Mouse (Mus musculus) monocyte, adult 2 months (primary cell): Measurements from ENCODE around the gene Rassf3.

Experiments used
- DNase-seq, 2 experiments: peaks; one replicate each; pipeline ENCODE4 v3.0.0; 2022; ENCODE audit warnings: low spot score in 2 of 2, low read depth in 1 of 2

Rassf3 gene

DNA sequence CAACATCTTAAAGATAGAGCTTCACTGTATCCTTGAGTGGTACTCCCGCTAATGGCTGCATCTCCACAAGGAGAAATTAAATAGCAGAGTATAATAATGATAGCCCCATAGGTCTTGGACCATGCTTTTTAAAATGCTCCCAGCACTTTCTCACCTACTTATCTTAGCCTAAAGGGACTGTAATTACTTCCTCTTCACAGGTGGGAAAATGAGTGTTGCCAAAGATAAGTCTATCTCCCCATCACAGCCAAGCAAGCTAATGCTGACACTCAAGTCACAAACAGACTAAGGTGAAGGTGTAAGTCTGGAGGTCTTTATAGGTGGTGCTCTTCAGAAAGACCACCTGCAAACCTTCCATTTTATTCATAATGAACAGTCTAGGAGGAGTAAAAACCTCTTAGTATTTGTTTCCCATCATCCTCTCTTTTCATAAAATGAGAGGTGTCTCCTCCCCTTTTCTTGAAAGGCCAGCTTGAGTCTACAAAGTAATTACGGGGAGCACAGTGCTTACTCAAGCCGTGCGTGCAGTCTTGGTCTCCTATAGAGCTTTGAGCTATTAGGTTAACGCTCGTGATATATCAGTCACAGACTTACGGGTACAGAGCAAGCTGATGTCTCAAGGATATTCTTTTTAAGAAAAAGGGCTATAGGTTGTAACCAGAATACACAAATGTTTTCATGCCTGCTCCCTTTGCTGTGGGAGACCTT is 16.6 kb upstream of the Rassf3 start:
- DNase-seq, result no peak

DNA sequence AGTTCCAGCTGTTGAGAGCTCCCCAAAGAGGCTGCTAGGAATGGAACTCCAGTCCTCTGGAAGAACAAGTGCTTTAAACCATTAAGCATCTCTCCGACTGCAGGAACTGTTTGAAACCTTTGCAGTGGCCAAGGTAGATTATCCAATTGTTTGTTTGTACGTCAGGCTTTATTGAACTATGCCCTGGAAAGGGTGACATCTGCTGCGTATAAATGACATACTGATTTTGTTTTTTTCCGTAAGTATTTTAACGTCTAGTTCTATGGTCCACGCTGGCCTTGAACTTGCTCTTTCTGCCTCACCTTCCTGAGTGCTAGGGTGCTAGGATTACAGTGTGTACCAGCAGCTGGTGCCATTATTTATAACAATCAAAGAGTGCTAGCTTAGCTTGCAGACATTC is 13.8 kb upstream of the Rassf3 start:
- no peak for DNase-seq

DNA sequence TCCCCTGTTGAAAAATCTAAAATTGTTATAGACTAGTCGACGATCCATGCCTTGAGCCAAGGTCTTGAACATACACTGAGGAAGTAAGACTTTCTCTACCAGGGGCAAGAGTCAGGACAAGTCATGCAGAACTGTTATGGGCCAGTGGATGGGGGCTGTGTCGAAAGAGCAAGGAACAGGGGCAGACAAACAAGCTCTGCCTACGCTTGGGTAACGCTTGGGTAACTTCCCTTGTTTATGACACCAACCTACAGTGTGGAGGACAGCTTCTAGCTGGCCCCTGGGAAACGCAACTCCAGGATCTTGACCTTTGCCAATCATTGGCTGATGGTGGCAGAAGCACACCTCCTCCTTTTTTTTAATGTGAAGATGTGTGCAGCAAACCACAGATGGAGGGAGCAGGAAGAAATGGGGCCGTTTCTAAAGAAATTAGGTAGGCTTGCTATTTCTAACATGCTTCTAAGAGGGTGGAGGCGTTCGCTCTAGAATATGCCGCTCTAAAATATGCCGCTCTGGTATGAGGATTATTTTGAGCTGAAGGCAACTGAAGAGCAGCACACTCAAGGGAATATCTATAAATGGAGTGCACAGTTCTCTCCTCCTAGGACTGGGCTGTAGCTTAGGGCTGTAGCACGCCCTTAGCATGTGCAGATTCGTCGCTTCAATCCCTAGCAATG is 12.6 kb upstream of the Rassf3 start:
- peak; percentile 77 to 86 for DNase-seq

DNA sequence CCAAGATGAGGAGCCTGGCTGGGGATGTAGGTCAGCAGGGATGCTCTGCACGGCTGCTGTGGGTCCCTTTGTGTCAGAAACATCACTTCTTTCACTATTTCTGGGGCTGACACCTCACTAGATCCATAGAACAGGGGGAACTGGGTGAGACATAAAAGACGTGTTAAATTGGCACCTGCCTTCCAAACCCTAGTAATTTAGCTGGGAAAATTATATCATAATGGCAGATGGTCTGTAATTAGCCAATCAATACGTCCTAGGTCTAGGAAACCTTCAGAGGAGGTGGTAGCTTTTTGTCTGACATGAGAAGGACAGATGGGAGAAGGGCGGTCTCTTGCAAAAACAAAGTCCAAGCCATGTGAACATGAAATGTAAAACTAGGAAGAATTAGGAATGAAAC is 11.6 kb upstream of the Rassf3 start:
- DNase-seq, result no peak

DNA sequence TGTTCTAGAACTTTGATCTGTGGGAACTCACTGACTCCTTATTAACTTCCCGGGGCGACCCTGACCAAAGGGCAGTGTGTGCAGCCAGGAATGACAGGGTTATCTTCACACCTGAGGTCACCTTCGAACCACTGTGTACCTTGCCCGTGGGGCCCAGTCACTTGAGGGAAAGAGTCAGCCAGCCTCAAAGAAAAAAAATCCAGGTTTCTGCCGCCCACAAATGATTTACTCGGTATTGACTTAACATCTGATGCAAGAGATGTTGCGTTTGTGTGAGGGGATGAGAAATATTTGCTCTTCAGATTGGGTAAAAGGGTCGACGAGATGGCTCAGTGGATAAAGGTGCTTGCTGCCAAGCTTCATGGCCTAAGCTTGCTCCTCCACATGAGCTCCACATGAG is 10.2 kb upstream of the Rassf3 start:
- DNase-seq, result no peak

DNA sequence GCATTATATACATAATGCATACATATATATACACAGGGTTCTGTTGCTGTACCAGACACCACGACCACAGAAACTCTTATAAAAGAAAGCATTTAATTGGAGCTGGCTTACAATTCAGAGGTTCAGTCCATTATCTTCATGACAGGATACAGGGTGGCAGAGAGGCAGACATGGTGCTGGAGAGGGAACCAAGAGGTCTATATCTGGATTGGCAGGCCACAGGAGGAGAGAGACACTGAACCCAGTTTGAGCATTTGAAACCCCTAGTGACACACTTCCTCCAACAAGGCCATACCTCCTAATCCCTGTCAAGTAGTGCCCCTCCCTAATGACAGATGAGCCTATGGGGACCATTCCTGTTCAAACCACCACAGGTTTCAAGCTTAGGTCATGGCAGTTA is 7.2 kb upstream of the Rassf3 start:
- DNase-seq, result no peak

DNA sequence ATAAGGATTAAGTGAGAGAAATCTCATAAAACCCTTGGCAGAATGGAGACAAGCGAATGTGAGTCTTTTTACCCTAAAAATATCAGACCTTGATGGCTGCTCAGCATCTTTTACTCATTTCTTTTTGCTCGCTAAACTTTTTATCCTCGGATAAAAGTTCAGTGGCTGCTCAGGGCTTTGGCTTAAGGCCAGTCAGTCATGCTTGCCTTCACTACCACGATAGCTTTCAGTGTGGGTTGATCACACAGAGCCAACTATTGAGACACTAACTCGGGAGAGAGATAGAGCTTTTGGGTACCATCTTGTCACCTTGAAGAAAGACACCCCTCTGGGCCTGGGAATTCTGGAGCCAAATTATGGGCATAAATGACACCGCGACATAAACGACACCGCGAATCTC is 5.0 kb upstream of the Rassf3 start:
- no peak for DNase-seq

DNA sequence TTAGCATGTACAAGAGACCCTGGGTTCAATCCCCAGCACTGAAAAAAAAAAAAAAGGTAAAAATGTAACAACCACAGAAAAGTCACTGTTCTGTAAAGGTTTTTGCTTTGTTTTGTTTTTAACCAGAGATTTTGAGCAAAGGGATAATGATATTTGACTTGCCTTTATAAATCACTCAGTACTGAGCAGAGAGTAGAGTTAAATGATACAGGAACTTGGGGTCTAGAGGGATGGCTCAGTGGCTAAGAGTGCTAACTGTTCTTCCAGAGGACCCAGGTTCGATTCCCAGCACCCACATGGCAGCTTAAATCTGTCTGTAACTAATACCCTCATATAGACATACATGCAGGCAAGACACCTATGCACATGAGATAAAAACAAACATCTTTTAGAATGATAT is 3.8 kb upstream of the Rassf3 start:
- no peak for DNase-seq

DNA sequence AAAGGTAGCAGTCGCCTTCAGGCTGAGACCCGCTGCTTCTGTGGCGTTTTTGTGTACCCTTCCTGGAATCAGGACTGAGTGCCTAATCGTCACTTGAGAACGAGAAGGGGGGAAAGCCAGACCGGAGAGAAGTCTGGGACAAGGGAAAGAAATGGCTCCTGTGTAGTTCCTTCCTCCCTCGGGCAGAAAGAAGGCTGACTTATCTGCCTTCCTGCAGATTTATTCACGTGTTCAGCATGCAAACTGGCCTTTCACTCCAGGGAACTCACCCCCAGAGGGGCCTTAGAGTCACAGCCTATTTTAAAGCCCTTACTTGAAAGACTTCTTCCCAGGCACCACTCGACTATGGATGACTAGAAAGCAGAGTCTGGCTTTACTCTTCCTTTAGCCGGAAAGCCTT is 1.3 kb upstream of the Rassf3 start:
- DNase-seq, result no peak

DNA sequence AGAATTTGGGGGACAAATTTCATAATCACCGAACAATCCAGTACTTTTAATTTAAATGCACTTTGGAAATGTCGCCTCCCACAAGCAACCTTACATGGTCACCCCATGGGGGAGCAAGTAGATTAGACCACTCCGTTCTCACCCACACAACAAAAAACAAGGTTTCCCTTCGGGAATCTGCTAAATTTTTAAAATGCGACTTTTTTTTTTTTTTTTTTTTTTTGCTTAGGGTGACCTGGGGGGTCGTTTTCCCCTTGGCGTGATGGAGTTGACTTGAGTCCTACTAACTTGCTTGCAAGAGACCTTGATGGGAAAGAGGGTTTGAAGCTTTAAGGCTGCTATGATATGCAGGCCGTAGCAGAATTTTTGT is 806 bp upstream of the Rassf3 start:
- DNase-seq, result no peak

DNA sequence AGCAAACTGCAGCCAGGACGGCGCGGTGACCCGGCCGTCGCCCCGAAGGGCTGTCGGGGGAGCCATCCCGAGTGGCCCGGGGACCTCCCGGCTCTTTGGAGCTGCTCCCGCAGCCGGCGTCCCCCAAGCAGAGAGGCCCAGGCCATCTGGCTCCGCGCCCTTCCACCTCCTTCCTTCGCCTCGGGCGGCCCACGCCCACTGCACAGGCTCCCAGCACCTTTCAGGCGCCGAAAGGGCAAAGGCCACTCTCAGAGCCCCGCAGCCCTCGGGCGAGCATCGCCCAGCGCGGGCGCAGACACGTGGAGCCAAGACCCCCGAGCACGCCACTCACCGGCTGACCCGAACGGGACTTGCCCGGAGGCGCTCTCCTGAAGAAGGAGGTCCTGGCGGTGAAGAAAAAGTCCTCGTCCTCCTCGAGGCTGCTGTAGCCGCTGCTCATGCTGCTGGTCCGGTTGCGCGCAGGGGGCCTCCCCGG is 438 bp downstream of the Rassf3 start:
- DNase-seq, result no peak

DNA sequence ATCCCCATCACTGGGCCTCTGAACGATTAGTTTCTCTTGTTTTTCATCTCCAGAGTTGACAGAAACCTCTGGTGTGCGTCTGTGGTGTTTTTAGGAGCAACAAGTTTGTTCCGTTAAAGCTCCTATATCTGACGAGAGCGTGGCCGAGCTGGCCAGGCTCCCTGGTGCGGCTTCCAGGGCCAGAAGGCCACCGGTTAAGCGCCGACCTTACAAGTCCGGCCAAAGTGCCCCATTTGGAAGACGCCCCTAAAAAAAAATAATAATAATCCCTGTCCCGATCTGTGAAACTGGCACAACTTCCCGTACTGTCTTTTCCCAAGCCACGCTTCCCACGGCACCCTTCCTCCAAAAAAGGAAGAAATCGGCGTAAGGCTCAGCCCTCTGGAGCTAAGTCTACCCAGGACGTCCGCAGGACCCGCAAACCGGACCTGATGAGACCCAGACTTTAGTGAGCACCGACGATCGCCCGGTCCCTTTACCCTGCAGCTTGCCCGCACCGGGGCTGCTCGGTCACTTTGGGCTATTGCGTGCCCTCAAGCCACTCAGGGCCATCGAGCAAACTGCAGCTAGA is 961 bp downstream of the Rassf3 start:
- no peak for DNase-seq

DNA sequence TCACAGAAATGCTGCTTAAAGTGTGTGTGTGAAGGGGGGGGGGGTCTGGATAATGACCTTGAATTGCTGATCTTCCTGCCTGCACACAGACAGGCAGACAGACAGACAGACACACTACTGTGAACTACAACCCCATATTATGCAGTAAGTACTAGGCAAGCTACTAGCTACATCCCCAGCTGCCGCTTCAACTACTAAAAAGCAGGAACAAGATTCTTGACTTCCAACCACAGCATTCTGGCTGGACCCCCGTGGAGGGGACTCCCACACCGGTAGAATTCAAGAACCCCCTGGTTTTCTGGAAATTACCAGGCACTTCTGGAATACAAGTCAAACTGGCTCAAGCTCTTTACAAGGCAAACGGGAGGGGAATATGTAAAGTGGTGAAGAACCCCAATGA is 1.9 kb downstream of the Rassf3 start:
- no peak for DNase-seq

DNA sequence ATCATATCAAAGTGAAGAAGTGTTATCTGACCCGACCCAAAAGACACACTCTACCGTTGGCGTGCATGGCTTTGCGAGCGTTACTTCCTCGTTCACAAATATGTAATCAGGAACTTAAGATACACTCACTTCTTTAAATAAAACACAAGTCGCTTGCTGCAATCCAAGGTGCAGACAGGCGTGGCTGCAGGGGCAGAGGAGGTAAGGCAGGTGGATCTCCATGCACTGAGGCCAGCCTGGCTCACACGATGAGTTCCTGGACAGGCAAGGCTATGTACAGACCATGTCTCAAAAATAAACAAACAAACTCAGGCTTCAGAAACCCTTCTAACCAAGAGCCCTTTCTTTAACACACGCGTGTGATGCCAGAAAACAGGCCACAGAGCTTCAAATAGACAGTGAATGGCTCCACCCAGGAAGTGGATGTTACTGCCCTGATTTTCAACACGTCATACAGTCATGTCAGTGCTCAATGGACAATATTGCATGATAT is 2.4 kb downstream of the Rassf3 start:
- peak in 1 of 2 experiments; percentile 24 for DNase-seq

DNA sequence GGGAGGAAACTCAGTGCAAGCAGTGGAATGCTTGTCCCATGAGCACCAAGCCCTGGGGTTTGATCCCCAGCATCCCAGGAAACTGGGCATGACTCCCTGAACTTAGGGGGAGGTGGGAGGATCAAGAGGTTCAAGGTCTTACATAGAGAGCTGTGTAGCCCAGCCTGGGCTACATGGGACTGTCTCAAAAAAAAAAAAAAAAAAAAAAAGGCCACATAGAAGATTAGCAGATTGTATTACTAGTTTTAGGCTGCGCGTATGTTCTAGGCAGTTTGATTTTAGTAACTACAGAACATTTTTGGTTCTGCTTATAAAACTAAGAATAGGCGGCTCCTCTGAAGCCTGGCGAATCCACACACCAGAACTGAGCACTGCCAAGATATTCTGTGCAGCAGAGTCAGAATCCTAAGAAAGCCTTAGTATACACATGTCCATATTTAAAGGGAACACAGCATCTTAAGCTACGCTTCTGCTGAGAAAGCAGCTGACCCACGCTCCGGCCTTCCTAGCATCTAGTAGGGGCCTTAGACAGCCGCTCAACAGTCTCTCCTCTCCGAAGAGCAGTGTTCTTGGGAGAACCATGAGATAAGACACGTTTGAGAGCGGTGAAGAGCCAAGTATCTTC is 3.4 kb downstream of the Rassf3 start:
- no peak for DNase-seq

DNA sequence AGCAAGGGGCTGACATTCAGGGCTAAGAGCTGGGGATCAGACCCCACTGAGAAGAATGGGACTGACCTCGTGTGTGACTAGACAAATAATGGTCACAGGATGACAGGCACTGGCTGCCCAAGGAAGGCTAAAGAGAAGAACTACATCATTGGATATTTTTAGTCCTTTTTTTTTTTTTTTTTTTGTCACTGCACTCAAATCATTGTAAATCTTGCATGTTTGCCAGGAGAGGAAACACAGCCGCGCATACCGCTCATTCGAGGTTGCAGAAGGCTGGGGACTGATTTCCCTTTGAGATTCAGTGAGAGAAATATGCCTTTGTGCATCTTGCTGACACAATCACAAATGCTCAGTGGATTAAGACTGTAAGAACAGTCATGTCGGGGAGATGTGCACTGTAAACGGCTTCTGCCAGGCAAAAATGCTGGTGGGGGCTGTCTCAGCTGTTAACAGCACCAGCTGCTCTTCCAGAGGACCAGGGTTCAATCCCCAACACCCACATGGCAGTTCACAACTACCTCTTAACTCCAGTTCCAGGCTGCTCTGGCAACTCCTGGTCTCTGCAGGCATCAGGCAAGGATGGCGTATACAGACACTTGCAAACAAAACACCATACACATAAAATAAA is 4.5 kb downstream of the Rassf3 start:
- DNase-seq, result no peak

DNA sequence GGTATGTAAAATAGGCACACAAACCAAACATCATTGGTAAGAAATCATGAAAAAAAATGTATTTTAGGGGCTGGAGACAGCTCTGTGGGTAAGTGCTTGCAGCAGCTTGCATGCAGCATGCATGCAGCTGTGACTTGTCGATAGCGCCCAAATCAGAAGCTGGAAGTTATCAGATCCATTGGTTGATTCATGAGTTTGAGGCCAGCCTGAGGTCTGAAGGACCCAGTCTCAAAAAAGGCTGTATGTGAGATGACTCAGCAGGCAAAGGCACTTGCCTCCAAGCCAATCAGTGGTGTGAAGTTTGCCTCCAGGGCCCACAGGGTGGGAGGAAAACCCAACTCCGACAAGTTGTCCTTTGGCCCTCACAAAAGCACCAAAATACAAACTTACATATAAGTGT is 6.5 kb downstream of the Rassf3 start:
- DNase-seq, result no peak

DNA sequence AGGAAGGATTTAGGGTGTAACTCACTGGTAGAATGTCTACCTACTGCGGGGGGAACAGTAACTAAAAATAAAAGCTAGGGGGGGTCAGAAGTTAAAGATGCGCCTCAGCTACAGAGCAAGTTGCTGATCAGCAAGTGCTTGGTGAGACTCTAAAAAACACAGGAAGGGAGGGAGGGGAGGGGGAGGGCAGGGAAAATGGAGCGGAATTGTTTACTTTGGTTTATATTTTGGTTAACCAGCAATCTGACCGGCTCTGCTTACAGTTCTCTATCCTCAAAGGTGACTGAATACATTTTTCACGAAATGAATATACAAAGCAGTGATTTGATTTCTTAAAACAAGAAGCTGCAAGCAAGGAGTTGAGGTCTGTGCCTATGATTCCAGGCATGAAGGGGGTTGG is 7.2 kb downstream of the Rassf3 start:
- no peak for DNase-seq

DNA sequence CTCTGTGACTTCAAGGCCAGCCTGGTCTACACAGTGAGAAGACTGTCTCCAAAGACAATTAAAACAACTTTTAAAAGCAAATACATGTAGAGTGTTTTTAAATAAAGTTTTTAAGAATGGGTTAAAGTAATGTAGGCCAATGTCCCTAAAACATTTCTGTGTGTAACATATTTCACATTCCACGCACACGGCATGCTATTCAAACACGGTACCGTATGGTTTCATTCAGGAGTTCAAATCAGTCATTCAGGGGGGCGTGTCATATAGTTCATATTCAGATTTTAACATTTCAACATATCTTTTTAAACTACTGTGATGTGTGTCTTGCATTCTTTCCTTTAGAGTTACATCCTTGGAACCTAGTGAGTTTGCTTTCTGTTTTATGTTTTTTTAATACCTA is 7.9 kb downstream of the Rassf3 start:
- no peak for DNase-seq

DNA sequence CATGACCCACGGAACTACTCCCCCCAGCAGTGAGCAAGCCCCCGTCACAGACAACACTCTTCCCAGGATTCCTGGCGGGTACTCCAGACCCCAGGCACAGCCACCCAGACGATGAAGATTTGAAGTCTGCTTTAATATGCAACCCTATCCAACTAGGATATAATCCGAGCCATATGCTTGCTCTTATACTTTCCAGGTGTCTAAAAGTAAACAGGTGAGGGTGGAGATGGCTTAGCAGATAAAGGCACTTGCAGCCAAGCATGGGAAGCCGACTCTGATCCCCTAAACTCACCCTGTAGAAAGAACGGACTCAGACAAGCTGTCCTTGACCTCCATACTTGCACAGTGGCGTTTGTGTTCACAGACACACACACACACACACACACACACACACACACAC is 8.4 kb downstream of the Rassf3 start:
- DNase-seq, result no peak

DNA sequence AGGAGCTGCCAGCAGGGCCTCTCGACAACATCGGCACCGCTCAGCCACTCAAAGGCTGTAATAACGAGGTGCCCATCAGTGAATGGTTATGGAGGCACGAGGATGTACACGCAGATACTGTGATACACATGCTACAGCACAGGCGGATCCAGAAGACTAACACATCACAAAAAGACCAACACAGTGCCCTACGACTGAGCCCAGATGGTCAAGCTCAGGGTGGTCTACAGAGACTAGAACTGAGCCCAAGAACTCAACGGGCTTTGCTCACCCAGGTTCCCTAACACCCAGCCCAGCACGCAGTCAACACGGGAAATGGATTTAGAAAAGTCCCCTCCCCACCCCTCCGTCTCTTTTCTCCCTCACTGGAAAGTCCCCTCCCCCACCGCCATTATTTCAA is 9.1 kb downstream of the Rassf3 start:
- DNase-seq, result no peak

DNA sequence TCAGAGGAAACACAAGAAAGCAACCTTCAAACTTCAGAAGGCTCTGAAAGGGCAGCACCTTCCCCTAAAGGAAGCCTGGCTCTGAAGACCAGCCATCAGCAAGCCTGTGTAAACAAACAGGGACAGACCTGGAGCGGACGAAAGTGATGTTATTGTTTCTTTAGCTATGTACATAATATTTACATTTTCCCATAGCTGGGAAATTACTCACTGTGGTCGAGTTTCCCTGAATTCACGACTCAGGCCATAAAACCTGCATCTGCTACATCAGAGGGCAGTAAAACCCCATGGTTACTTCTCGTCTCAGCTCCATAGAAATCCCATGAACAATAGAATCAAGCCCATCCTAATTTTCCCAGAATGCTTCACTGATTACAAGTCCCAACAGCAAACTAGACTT is 11.1 kb downstream of the Rassf3 start:
- DNase-seq, result no peak
